Comparison of ENCODE assay signal across 8 mouse cellular contexts in genomic region chr13:94057563-94058560, GRCm38 (mm10). TPM values are rescaled to one million over a fixed set of nuclear protein-coding genes. Genes with fewer than 3 reads are reported as not detected.
DNase-seq lines count a peak whose midpoint lies in the region; ATAC-seq and TF ChIP-seq lines count a peak whose summit lies in the region.

Gene Lhfpl2, plus strand, starts transcription at chr13:94057796.

- H3K79me2 ChIP-seq in myocyte (ENCODE audit: control insufficient read depth, insufficient read depth) = peaks cover 44% of the 10 kb centered on the region

- peak within 1 kb of the TSS; percentile 71 for H3ac ChIP-seq in myocyte (ENCODE audit: control insufficient read depth, insufficient read length)

- peaks cover 2% of the 10 kb centered on the region; the same call in 1 of the 2 replicates for H3K27me3 ChIP-seq in kidney, adult 2 months (replicated peaks; ENCODE audit: control insufficient read depth, insufficient read depth, low read length)
- H3K27me3 ChIP-seq in kidney, embryonic 14.5 days (ENCODE audit: control insufficient read depth, insufficient read depth, low read length) = no peaks in the 10 kb centered on the region
- H3K27me3 ChIP-seq in liver, embryonic 12.5 days (replicated peaks) = peaks cover 65% of the 10 kb centered on the region
- no peaks in the 10 kb centered on the region for H3K27me3 ChIP-seq in myocyte (ENCODE audit: control insufficient read depth, insufficient read depth, insufficient read length)

- no peak for TF ChIP-seq CTCF in kidney, adult 2 months (conservative IDR thresholded peaks at IDR 0.05; ENCODE audit: insufficient read depth, insufficient read length, low read depth, low read length)
- no peak for TF ChIP-seq CTCF in cortical plate, adult 2 months (IDR thresholded peaks at IDR 0.05; ENCODE audit: extremely low read depth, insufficient read depth, low read length)

- H3K27ac ChIP-seq in kidney, adult 2 months (ENCODE audit: insufficient read depth, low read depth, low read length) = no peak within 1 kb of the TSS
- no peak within 1 kb of the TSS for H3K27ac ChIP-seq in cortical plate, adult 2 months (ENCODE audit: insufficient read depth, low read length)
- peak within 1 kb of the TSS; percentile 92 for H3K27ac ChIP-seq in kidney, embryonic 14.5 days (ENCODE audit: low read depth, low read length)
- peak within 1 kb of the TSS; percentile 51; the same call in 1 of the 2 replicates for H3K27ac ChIP-seq in liver, embryonic 12.5 days

- peak; percentile 90 for ATAC-seq in kidney, embryonic 14.5 days (ENCODE audit: low FRiP score, low TSS enrichment)
- peak; percentile 53 for ATAC-seq in liver, embryonic 12.5 days

- 2% methylated on average over 82 of the region's 85 CpGs for WGBS in kidney, adult 2 months
- WGBS in kidney, embryonic 14.5 days = under 1% methylated on average over 64 of the region's 85 CpGs
- WGBS in liver, embryonic 12.5 days (ENCODE audit: insufficient replicate concordance) = 3% methylated on average over 85 of the region's 85 CpGs

- H3K4me2 ChIP-seq in kidney, embryonic 14.5 days (replicated peaks; ENCODE audit: low read depth, low read length) = peak within 1 kb of the TSS; percentile 64
- H3K4me2 ChIP-seq in liver, embryonic 12.5 days = peak within 1 kb of the TSS; percentile 71
- peak within 1 kb of the TSS; percentile 92 for H3K4me2 ChIP-seq in myocyte (ENCODE audit: low read depth)

- peak within 1 kb of the TSS; percentile 95 for H3K9ac ChIP-seq in kidney, embryonic 14.5 days (ENCODE audit: low read depth, low read length)
- peak within 1 kb of the TSS; percentile 61 for H3K9ac ChIP-seq in liver, embryonic 12.5 days

- H3K4me3 ChIP-seq in kidney, adult 2 months (ENCODE audit: insufficient read depth, low read depth, low read length) = peak within 1 kb of the TSS; percentile 60
- peak within 1 kb of the TSS; percentile 51 for H3K4me3 ChIP-seq in cortical plate, adult 2 months (ENCODE audit: insufficient read depth, low read length)
- peak within 1 kb of the TSS; percentile 83 for H3K4me3 ChIP-seq in kidney, embryonic 14.5 days (ENCODE audit: low read length)
- H3K4me3 ChIP-seq in liver, embryonic 12.5 days = peak within 1 kb of the TSS; percentile 61
- H3K4me3 ChIP-seq in myocyte = peak within 1 kb of the TSS; percentile 98

- H3K4me1 ChIP-seq in kidney, adult 2 months (ENCODE audit: control insufficient read depth, insufficient read depth, low read length) = peaks cover 6% of the 10 kb centered on the region
- H3K4me1 ChIP-seq in cortical plate, adult 2 months (ENCODE audit: control insufficient read depth, insufficient read depth, low read length) = peaks cover 1% of the 10 kb centered on the region; the same call in 1 of the 2 replicates
- peaks cover 21% of the 10 kb centered on the region for H3K4me1 ChIP-seq in kidney, embryonic 14.5 days (ENCODE audit: control insufficient read depth, insufficient read depth, low read length)
- peaks cover 7% of the 10 kb centered on the region for H3K4me1 ChIP-seq in liver, embryonic 12.5 days

- H3K9me3 ChIP-seq in kidney, embryonic 14.5 days (ENCODE audit: control insufficient read depth, low read length) = no peaks in the 10 kb centered on the region
- no peaks in the 10 kb centered on the region for H3K9me3 ChIP-seq in liver, embryonic 12.5 days (replicated peaks)

- peak; percentile 47 for DNase-seq in kidney, adult 2 months
- DNase-seq in kidney, adult 11 months = no peak
- peak; percentile 48 to 55 for DNase-seq in heart, adult 18-20 months
- peak; percentile 16 for DNase-seq in thymus, postnatal 14 days

- no peaks in the 10 kb centered on the region for H3K36me3 ChIP-seq in kidney, adult 2 months (ENCODE audit: control insufficient read depth, insufficient read depth, low read length)
- H3K36me3 ChIP-seq in kidney, embryonic 14.5 days (ENCODE audit: control insufficient read depth, insufficient read depth, low read length) = no peaks in the 10 kb centered on the region; the same call in 1 of the 2 replicates
- H3K36me3 ChIP-seq in liver, embryonic 12.5 days = no peaks in the 10 kb centered on the region
- no peaks in the 10 kb centered on the region for H3K36me3 ChIP-seq in myocyte (ENCODE audit: control insufficient read depth, insufficient read depth)

- TF ChIP-seq POLR2A in kidney, adult 2 months (IDR thresholded peaks at IDR 0.05; ENCODE audit: low read depth, low read length) = no peak
- no peak for TF ChIP-seq POLR2A in cortical plate, adult 2 months (IDR thresholded peaks at IDR 0.05; ENCODE audit: extremely low read depth, insufficient read depth, low read length)
- TF ChIP-seq POLR2A in myocyte (IDR thresholded peaks at IDR 0.05; ENCODE audit: insufficient read length, low read depth) = peak; percentile 39

TF ChIP-seq in myocyte, 11 proteins besides CTCF, POLR2A, EP300 and RAD21:
- TF ChIP-seq MYOD1 (IDR thresholded peaks at IDR 0.05; ENCODE audit: control insufficient read depth in 1 of 3, insufficient read length in 2 of 3, low read depth in 2 of 3) = peak in 1 of 3 experiments; percentile 3
- TF ChIP-seq REST (IDR thresholded peaks at IDR 0.05; ENCODE audit: insufficient read depth, insufficient read length) = no peak
- no peak for TF ChIP-seq USF1 (IDR thresholded peaks at IDR 0.05; ENCODE audit: low read depth)
- no peak for TF ChIP-seq POLR2AphosphoS2 (IDR thresholded peaks at IDR 0.05; ENCODE audit: insufficient read length, low read depth)
- TF ChIP-seq TCF12 (IDR thresholded peaks at IDR 0.05; ENCODE audit: insufficient read depth, poor library complexity, severe bottlenecking) = no peak

RNA-seq across cellular contexts. Expression of gene Lhfpl2, which starts in this region (rescaled TPM):
- polyA plus RNA-seq in kidney, adult 2 months (2012; rRNA removed) = 11.3 and 17.9 TPM in 2 replicates
- 10.8 TPM in 2 replicates for polyA plus RNA-seq in cortical plate, adult 2 months (2012; rRNA removed)
- 1 to 10 TPM; 2.8 to 3.1 TPM for total RNA-seq in heart, adult 18-20 months (2021)
- 48.7 and 81.0 TPM in 2 replicates for polyA plus RNA-seq in kidney, embryonic 14.5 days (2014; fragmentation: Nextera tagmentation; extraction: Ambion mirVana)
- polyA plus RNA-seq in liver, embryonic 12.5 days (2016; fragmentation: Nextera tagmentation; extraction: Ambion mirVana) = 7.1 and 8.5 TPM in 2 replicates
- polyA plus RNA-seq in myocyte (2012; fragmentation: generic; extraction: Trizol) = 35.7 TPM

Comparison
In these comparisons a context has a peak if more than half of its experiments do, and no peak if none do; other contexts are left out.
1. H3K27ac ChIP-seq: peak in kidney, embryonic 14.5 days (single experiment) and liver, embryonic 12.5 days (single experiment); none in kidney, adult 2 months (single experiment) and cortical plate, adult 2 months (single experiment).
2. Peak in every context shown above with its lines, with median percentiles within 50 percentile points of each other: H3K4me3 ChIP-seq and H3K4me2 ChIP-seq.